Mouse (Mus musculus): ENCODE results near the gene Chl1. TPM values are rescaled to one million over a fixed set of nuclear protein-coding genes. Genes with fewer than 3 reads are reported as not detected.

Chl1 gene
- polyA plus RNA-seq, 1 experiment from 2014 or later = 0.12 TPM

DNA sequence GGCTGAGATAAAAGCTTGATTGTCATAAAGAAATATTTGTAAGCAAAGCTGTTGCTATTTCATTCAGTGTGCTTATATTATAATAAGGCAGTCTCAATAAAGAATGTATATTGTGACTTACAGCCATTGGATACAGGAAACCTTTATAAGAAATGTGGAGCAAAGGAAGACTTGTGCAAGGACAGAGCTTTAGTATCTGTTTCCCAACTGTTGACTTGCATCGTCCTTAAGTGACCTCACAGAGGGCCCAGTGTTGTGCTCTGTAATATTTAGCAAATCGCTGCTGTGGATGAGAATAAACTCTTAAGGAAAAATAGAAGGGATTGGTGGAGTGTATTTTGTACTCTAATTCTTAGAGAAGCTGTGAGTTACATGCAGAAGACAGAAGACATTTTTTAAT is 23.6 kb downstream of the Chl1 start:
- H3K36me3 ChIP-seq (ENCODE audit: insufficient read depth, low read length) = no peaks in the 10 kb centered on the region
- no peak for ATAC-seq
- no peak overlapping the region for H3K9ac ChIP-seq (replicated peaks; ENCODE audit: low read depth)
- H3K4me3 ChIP-seq (ENCODE audit: low read depth, low read length) = no peak overlapping the region
- TF ChIP-seq EP300 (IDR thresholded peaks at IDR 0.05) (no peak), CTCF (IDR thresholded peaks at IDR 0.05) (no peak)
- H3K4me1 ChIP-seq (ENCODE audit: insufficient read depth, low read depth, low read length) = no peaks in the 10 kb centered on the region
- WGBS = 67% methylated on average over 2 of the region's 2 CpGs
- H3K27ac ChIP-seq (ENCODE audit: low read length) = no peak overlapping the region
- no peaks in the 10 kb centered on the region for H3K27me3 ChIP-seq (replicated peaks; ENCODE audit: insufficient read depth, low read length)
- no peak for DNase-seq (ENCODE audit: low spot score)
- no peak overlapping the region for H3K4me2 ChIP-seq (replicated peaks; ENCODE audit: low read depth, low read length)
- no peaks in the 10 kb centered on the region for H3K9me3 ChIP-seq (ENCODE audit: low read length)

DNA sequence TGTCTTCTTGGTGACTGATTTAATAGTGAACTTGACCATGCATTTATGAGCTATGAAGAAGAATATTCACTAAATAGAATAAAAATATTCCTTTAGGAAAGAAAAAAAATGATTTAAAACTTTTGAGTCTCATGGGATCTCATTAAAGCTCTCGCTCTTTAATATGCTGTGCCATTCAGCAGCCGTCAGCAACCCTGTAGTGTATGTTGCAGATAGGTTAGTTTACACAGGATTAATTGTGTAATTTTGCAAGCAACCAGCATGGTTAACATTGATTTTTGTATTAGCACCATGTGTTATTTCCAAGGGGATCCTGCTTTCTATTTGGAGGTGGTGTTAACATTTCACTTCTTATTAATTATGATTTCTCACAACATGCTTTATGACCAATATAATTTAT is 32.2 kb downstream of the Chl1 start:
- Histone ChIP-seq H3K4me2 (replicated peaks; ENCODE audit: low read depth, low read length) (no peak overlapping the region), H3K9ac (replicated peaks; ENCODE audit: low read depth) (no peak overlapping the region), H3K27me3 (replicated peaks; ENCODE audit: insufficient read depth, low read length) (no peaks in the 10 kb centered on the region), H3K4me3 (ENCODE audit: low read depth, low read length) (no peak overlapping the region), H3K9me3 (ENCODE audit: low read length) (no peaks in the 10 kb centered on the region), H3K4me1 (ENCODE audit: insufficient read depth, low read depth, low read length) (no peaks in the 10 kb centered on the region), H3K27ac (ENCODE audit: low read length) (no peak overlapping the region), H3K36me3 (ENCODE audit: insufficient read depth, low read length) (no peaks in the 10 kb centered on the region)
- TF ChIP-seq CTCF (IDR thresholded peaks at IDR 0.05) (no peak), EP300 (IDR thresholded peaks at IDR 0.05) (no peak)
- no peak for DNase-seq (ENCODE audit: low spot score)
- 85% methylated on average over 2 of the region's 2 CpGs for WGBS
- no peak for ATAC-seq

DNA sequence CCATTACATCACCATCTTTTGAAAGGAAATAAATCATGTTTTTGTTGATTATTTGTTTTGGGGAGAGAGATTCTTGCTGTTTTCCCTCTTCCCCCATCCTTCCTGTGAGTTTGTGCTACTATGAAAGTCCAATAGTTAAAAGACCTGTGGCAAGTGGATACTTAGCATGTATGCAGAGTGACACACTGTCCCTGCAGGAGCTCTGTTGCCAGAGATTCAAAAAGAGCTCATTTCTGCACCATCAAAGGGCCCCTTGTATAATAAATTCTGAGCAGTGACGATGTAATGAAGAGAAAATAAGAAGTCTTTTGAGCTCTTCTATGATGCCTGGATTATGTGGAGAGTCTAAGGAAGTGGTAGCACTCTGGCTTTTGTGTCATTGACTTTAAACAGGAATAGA is 33.4 kb downstream of the Chl1 start:
- Histone ChIP-seq H3K4me2 (replicated peaks; ENCODE audit: low read depth, low read length) (no peak overlapping the region), H3K27ac (ENCODE audit: low read length) (no peak overlapping the region), H3K4me1 (ENCODE audit: insufficient read depth, low read depth, low read length) (no peaks in the 10 kb centered on the region), H3K9me3 (ENCODE audit: low read length) (no peaks in the 10 kb centered on the region), H3K9ac (replicated peaks; ENCODE audit: low read depth) (no peak overlapping the region), H3K4me3 (ENCODE audit: low read depth, low read length) (no peak overlapping the region), H3K36me3 (ENCODE audit: insufficient read depth, low read length) (no peaks in the 10 kb centered on the region), H3K27me3 (replicated peaks; ENCODE audit: insufficient read depth, low read length) (no peaks in the 10 kb centered on the region)
- DNase-seq (ENCODE audit: low spot score) (no peak), ATAC-seq (no peak)
- TF ChIP-seq CTCF (IDR thresholded peaks at IDR 0.05) (no peak), EP300 (IDR thresholded peaks at IDR 0.05) (no peak)
- WGBS = 66% methylated on average over 1 of the region's 1 CpGs

DNA sequence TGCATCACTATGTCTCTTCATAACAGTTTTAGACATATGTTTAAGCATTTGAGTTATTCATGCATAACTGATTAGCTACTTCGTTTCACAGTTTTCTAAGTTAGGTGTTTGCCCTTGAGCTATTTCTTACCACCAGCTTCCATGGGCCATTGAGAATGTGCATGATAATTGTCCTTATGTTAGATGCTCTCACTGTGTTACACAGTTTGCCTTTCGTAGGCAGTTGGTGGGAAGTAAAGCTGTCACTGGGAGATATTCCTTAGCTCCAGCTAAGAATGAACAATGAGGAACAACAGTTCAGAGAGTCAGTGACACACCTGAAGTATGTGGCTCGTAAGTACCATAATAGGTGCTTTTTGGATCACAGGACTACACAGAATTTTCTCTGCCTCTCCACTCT is 35.9 kb downstream of the Chl1 start:
- ATAC-seq (no peak), DNase-seq (ENCODE audit: low spot score) (no peak)
- Histone ChIP-seq H3K9ac (replicated peaks; ENCODE audit: low read depth) (no peak overlapping the region), H3K36me3 (ENCODE audit: insufficient read depth, low read length) (no peaks in the 10 kb centered on the region), H3K9me3 (ENCODE audit: low read length) (no peaks in the 10 kb centered on the region), H3K4me3 (ENCODE audit: low read depth, low read length) (no peak overlapping the region), H3K4me1 (ENCODE audit: insufficient read depth, low read depth, low read length) (no peaks in the 10 kb centered on the region), H3K4me2 (replicated peaks; ENCODE audit: low read depth, low read length) (no peak overlapping the region), H3K27me3 (replicated peaks; ENCODE audit: insufficient read depth, low read length) (no peaks in the 10 kb centered on the region), H3K27ac (ENCODE audit: low read length) (no peak overlapping the region)
- TF ChIP-seq CTCF (IDR thresholded peaks at IDR 0.05) = no peak
- TF ChIP-seq EP300 (IDR thresholded peaks at IDR 0.05) = no peak
- 68% methylated on average over 3 of the region's 3 CpGs for WGBS

DNA sequence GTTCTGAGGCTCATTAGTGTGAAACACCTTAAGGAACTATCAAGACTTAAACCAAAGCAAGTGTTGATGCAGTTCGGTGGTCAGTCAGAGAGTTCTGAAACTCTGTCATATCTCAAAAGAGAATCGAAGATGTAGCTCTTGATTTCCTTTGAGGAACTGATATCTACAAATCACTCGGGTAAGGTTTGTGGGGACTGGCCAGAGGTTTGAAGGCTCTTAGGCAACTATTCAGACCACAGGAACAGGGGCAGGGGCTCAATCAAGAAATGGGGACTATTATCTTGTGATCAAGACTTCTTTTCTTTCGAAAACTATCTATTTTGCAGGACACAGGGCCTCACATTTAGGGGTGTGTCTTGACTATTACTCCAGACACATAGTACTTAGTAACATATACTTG is 39.5 kb downstream of the Chl1 start:
- Histone ChIP-seq H3K4me3 (ENCODE audit: low read depth, low read length) (no peak overlapping the region), H3K36me3 (ENCODE audit: insufficient read depth, low read length) (no peaks in the 10 kb centered on the region), H3K27me3 (replicated peaks; ENCODE audit: insufficient read depth, low read length) (no peaks in the 10 kb centered on the region), H3K4me2 (replicated peaks; ENCODE audit: low read depth, low read length) (no peak overlapping the region), H3K27ac (ENCODE audit: low read length) (no peak overlapping the region), H3K4me1 (ENCODE audit: insufficient read depth, low read depth, low read length) (no peaks in the 10 kb centered on the region), H3K9me3 (ENCODE audit: low read length) (no peaks in the 10 kb centered on the region), H3K9ac (replicated peaks; ENCODE audit: low read depth) (no peak overlapping the region)
- no peak for TF ChIP-seq EP300 (IDR thresholded peaks at IDR 0.05)
- TF ChIP-seq CTCF (IDR thresholded peaks at IDR 0.05) = no peak
- DNase-seq (ENCODE audit: low spot score) (no peak), ATAC-seq (no peak)
- WGBS = 76% methylated on average over 4 of the region's 4 CpGs

DNA sequence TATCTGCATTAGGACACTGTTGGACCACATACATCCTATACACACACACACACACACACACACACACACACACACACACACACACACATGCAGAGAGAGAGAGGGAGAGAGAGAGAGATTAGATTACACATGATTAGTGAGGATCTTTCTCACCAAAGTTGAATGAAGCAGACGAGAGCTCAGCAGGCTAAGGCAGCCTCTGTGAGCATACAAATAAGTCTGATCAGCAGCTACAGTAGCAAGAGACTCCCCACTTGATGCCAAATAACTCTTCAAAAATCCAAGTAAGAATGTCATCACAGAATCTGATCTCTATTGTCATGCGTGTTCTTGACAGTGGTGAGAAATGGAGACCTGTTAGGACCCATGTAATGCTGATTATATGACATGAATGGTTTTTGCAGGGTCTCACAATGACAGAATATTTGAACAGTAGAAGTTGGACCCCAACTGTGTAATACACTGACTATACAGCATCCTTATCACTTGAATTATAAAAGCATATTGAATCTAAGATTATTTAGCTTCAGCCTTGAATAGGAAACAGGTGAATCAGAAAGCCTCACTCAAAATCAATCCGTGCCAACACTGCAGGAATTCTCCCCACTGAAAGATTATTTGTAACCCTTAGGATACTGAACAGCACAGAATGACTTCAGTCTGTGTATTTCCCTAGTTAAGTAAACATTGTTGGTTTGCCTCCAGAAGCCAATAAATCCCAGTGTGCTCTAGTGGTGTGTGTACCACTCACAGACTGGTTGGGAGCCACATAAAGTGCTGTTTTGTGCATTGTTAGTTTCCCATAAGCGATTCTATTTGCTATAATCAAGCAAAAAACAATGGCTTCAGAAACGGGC is 47.9 kb downstream of the Chl1 start:
- H3K27me3 ChIP-seq (replicated peaks; ENCODE audit: insufficient read depth, low read length) = no peaks in the 10 kb centered on the region
- ATAC-seq = no peak
- H3K4me1 ChIP-seq (ENCODE audit: insufficient read depth, low read depth, low read length) = no peaks in the 10 kb centered on the region
- DNase-seq (ENCODE audit: low spot score) = no peak
- no peaks in the 10 kb centered on the region for H3K9me3 ChIP-seq (ENCODE audit: low read length)
- H3K36me3 ChIP-seq (ENCODE audit: insufficient read depth, low read length) = no peaks in the 10 kb centered on the region
- TF ChIP-seq EP300 (IDR thresholded peaks at IDR 0.05) (no peak), CTCF (IDR thresholded peaks at IDR 0.05) (no peak)
- no peak overlapping the region for H3K4me2 ChIP-seq (replicated peaks; ENCODE audit: low read depth, low read length)
- 45% methylated on average over 5 of the region's 5 CpGs for WGBS
- no peak overlapping the region for H3K27ac ChIP-seq (ENCODE audit: low read length)
- no peak overlapping the region for H3K4me3 ChIP-seq (ENCODE audit: low read depth, low read length)
- H3K9ac ChIP-seq (replicated peaks; ENCODE audit: low read depth) = no peak overlapping the region

Data from lung, postnatal 0 days (tissue).